Mouse (Mus musculus): ENCODE results near the gene Bud31.
A peak's percentile ranks its signal among the peaks of the same experiment; 100 is the strongest.

DNA sequence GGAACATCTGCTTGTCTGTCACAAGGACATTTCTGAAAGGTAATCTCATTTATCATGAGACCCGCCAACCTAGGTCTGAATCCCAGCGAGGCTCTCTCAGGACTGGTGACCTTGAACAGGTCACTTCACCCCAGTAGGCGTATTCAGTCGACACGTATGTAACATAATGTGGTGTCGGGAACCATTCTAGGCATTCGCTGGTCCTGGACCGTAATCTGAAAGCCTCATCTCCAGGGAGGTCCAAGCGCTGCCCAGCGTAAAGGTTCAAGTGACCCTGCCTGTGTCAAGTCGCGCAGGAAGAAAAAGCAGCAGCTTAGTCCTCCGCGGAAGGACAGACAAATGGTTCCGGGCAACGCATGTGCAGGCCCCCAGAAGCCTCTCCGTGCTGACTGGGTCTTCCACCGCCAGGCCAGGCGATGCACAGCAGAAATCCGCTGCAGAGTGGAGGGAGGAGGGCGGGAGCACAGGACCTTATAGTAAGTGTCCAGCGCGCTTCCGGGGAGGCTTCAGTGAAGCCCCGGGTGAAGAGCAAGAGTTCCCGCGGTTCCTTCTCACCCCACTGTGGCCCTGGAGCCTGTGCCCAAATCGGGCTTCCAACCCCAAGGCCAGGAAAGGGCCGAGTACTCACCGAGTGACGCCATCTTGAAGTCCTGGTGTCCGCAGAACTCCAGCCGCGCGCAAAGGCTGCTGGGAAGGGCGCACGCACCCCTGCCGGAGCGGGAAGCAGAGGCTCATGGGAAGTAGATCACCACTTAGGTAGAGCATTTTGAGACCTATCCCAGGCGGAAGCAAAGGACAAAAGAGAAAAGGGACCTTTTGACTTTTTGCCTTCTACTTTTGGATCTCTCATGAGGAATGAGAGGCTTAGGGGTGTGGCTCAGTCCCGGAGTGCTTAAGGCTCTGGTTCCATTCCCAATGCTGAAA, 51.0 kb downstream of the Bud31 start:
- TF ChIP-seq CTCF (IDR thresholded peaks at IDR 0.05; ENCODE audit: borderline replicate concordance, insufficient read depth, low read depth, low read length) (no peak), POLR2A (IDR thresholded peaks at IDR 0.05; ENCODE audit: borderline replicate concordance, insufficient read depth, low read length) (peak; percentile 63; the same call in 1 of the 2 replicates)

Measured in cerebellum, adult 2 months (tissue).